Mouse (Mus musculus): ENCODE results near the gene Gm45808. TPM values are rescaled to one million over a fixed set of nuclear protein-coding genes. Genes with fewer than 3 reads are reported as not detected.
A peak's percentile ranks its signal among the peaks of the same experiment; 100 is the strongest.
"Not testable (repeated sequence)": the region's sequence is repeated elsewhere in the genome, so short reads cannot be mapped to it uniquely, and the experiment has no call there.

The Gm45808 gene
- total RNA-seq, 4 experiments from 2014 or later: 38.9 to 41.2 (median 40.2) TPM

DNA sequence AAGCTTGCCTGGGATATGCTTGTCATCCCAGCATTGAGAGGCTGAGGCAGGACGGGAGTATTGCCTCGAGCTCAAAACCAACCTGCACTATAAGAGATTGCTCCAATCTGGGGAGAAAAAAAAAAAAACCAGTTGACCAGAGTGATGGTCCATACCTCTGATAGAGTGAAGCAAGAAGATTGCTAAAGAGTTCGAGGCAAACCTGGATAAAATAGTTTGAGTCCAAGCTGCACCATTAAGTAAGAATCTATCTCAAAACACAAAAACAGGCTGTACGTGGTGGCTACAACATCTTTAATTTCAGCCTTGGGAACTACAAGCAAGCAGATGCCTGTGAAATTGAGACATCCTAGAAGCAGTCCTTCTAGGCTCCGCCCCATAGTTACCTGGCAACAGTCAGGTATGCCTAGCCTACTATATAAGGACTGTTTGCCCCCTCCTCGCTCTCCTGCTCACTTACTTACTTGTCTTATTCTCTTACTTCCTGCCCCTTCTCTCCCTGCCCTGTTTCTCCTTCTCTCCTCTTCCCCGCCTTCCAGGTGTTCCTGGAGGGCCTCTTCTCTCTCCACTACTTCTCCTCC lies 19.4 kb downstream of the Gm45808 start:
- DNase-seq: no peak

GRCm38 (mm10) chr7:45466283-45467089 lies 20.1 kb downstream of the Gm45808 start, which contains the start of gene Bax:
Gene Bax, minus strand, starts transcription at chr7:45466898.
- DNase-seq: peak; percentile 95

DNA sequence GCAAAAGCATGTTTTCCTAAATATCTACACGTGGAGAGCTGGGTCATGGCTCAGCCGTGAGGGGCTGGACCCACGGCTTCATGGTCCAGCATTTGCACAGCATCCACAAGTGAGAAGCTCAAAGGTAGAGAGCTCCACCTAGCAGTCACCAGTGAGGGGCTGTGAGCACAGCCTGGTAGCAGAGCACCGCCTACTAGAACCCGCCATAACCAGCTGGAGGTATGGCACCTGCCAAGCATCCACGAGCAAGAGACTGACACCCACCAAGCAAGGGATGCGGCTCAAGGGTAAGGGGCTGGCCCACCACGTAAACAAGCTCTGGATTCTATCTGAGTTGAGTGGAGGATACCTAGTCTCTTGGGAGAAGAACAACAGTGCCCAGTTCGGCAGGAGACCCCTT lies 21.1 kb downstream of the Gm45808 start:
- no peak for DNase-seq

DNA sequence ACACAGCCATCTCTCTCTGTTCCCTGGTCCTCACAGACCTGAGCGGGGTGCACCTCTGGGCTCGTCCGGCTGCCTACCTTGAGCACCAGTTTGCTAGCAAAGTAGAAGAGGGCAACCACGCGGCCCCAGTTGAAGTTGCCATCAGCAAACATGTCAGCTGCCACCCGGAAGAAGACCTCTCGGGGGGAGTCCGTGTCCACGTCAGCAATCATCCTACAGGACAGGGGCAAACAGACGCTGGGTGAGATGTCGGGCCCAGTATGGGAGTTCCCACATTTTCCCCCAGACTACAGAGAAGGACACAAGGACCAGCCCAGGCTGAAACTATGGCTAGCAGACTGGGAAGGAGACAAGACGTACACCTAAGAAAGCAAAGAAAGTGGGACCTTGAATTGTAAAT lies 21.5 kb downstream of the Gm45808 start:
- no peak for DNase-seq

- DNase-seq: no peak
These were observed 22.4 kb downstream of the Gm45808 start for GRCm38 (mm10) chr7:45463987-45464778.

DNA sequence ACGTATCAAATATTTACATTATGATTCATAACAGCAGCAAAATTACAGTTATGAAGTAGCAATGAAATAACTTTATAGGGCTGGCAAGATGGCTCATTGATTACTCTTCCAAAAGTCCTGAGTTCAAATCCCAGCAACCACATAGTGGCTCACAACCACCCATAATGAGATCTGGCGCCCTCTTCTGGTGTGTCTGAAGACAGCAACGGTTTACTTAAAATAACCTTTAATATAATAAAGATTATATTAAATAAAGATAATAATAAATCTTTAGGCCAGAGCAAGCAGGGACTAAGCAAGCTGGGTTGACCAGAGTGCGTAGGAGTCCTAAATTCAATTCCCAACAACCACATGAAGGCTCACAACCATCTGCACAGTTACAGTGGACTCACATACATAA lies 23.7 kb downstream of the Gm45808 start:
- DNase-seq: not testable (repeated sequence)

- DNase-seq: no peak
These were observed 24.3 kb downstream of the Gm45808 start for GRCm38 (mm10) chr7:45462325-45462724.

DNA sequence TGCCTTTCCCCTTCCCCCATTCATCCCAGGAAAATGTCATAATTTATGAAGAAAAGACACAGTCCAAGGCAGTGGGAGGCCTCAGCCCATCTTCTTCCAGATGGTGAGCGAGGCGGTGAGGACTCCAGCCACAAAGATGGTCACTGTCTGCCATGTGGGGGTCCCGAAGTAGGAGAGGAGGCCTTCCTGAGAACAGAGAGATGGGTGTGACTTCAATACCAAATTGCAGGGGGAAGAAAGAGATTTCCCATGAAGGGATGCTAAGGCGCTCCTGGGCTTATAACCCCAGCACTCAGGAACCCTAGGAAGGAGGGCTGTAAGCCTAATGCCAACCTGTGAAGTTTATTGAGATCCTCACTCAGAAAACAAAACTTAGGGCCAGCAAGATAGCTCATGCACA lies 24.8 kb downstream of the Gm45808 start:
- no peak for DNase-seq

- no peak for DNase-seq
These were observed 25.3 kb downstream of the Gm45808 start for GRCm38 (mm10) chr7:45461326-45461725.

- DNase-seq: peak; percentile 80
These were observed 25.7 kb downstream of the Gm45808 start for GRCm38 (mm10) chr7:45460860-45461314.

- DNase-seq: no peak
These were observed 26.2 kb downstream of the Gm45808 start for GRCm38 (mm10) chr7:45460377-45460776.

GRCm38 (mm10) chr7:45459564-45460140 lies 27.0 kb downstream of the Gm45808 start, which contains the start of gene Ftl1:
Gene Ftl1, minus strand, starts transcription at chr7:45459884.
- peak; percentile 98 for DNase-seq

GRCm38 (mm10) chr7:45458748-45459563 lies 27.7 kb downstream of the Gm45808 start:
- no peak for DNase-seq

GRCm38 (mm10) chr7:45457204-45458060 lies 29.2 kb downstream of the Gm45808 start:
- no peak for DNase-seq

GRCm38 (mm10) chr7:45456721-45457203 lies 29.8 kb downstream of the Gm45808 start:
- DNase-seq: no peak

- DNase-seq: no peak
These were observed 30.5 kb downstream of the Gm45808 start for GRCm38 (mm10) chr7:45455932-45456696.

DNA sequence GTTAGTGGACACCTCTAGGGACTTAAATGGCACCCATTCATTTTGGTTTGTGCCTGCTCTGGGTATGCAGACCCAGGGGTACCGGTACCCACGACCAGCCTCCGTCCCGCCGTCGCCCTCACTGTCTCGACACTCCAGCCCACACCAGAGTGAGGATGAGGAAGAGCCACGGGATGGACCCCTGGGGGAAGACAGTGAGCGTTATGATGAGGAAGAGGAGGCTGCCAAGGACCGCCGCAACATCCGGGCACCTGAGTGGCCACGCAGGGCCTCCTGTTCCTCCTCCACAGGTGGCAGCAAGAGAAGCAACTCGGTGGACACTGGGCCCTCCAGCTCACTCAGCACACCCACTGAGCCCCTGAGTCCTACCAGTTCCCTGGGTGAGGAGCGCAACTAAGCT lies 31.6 kb downstream of the Gm45808 start:
- no peak for DNase-seq

GRCm38 (mm10) chr7:45451344-45451982 lies 35.1 kb downstream of the Gm45808 start:
- no peak for DNase-seq

DNA sequence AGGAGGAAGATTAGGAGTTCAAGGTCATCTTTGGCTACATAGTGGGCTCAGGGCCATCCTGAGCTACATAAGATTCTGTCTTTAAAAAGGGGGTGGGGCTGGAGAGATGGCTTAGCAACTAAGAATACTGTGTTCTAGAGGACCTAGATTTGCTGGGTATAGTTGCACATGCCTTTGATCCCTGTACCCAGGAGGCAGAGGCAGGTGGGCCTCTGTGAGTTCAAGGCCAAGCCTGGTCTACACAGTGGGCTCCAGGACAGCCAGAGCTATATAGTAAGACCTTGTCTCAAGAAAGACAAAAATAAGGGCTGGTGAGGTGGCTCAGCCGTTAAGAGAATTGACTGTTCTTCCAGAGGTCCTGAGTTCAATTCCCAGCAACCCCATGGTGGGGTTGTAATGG lies 36.6 kb downstream of the Gm45808 start:
- no peak for DNase-seq
